Mouse (Mus musculus): ENCODE measurements around the gene Btg2.

- TF ChIP-seq CTCF (IDR thresholded peaks at IDR 0.05; ENCODE audit: control insufficient read depth, insufficient read depth, low read length) (no peak), POLR2A (IDR thresholded peaks at IDR 0.05; ENCODE audit: borderline replicate concordance, control insufficient read depth, low read depth, low read length) (no peak)
Observed at GRCm38 (mm10) chr1:134110449-134110848, 31.5 kb upstream of the Btg2 start.
